In the genomic region with DNA sequence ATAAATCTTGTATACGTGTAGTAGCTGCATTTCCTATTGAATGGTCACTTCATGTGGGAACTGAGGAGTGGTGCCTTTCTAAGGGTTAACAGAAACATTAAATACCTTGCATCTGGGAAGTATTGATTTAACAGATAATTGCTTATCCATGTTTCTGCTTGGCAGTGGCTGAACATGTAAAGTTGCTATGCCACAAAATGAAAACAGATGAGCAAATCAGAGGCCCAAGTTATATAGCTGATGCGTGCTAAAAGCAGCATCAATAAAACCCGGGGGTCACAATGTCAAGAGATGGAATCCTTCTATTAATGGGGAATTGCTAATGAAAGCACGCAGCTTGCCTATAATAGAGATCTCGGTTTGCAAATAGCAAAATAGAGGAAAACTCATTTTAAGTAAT, we compare ENCODE assay signal across 20 mouse cellular contexts.
"Had no signal": no experiment of that assay in that cellular context is flagged by ENCODE, and none has a peak within 500 bp of the region (broad histone marks: within the 10 kb centered on the region; RNA-seq: fewer than 3 reads in every experiment).

No protein-coding gene starts in this region.

- H3K9ac ChIP-seq: limb, embryonic 12.5 days; liver, embryonic 13.5 days; midbrain, embryonic 13.5 days; neural tube, embryonic 13.5 days; stomach, embryonic 15.5 days had no signal

- H3K9me3 ChIP-seq: limb, embryonic 12.5 days; liver, embryonic 13.5 days; midbrain, embryonic 13.5 days; neural tube, embryonic 13.5 days; stomach, embryonic 15.5 days had no signal

- H3K27ac ChIP-seq: kidney, postnatal 0 days; layer of hippocampus, adult 2 months; limb, embryonic 12.5 days; liver, embryonic 13.5 days; midbrain, embryonic 13.5 days; neural tube, embryonic 13.5 days; stomach, embryonic 15.5 days had no signal

- H3K4me2 ChIP-seq: limb, embryonic 12.5 days; liver, embryonic 13.5 days; midbrain, embryonic 13.5 days; neural tube, embryonic 13.5 days; stomach, embryonic 15.5 days had no signal

- H3K36me3 ChIP-seq: limb, embryonic 12.5 days; liver, embryonic 13.5 days; midbrain, embryonic 13.5 days; neural tube, embryonic 13.5 days; stomach, embryonic 15.5 days had no signal

- DNase-seq: kidney, adult 2 months; kidney, postnatal 25 days; layer of hippocampus, adult 9-11 months; liver; liver, embryonic 13.5 days; lung, adult 2 months; lung, postnatal 14 days; lung, postnatal 4 days; retina, postnatal 1 day; right cerebral cortex, postnatal 25 days; spleen, adult 18-20 months; thymus, postnatal 36 days had no signal

- ATAC-seq: midbrain, embryonic 13.5 days; midbrain, embryonic 16.5 days had no signal

- H3K4me1 ChIP-seq: limb, embryonic 12.5 days; liver, embryonic 13.5 days; midbrain, embryonic 13.5 days; neural tube, embryonic 13.5 days; stomach, embryonic 15.5 days had no signal

- H3K27me3 ChIP-seq: limb, embryonic 12.5 days; liver, embryonic 13.5 days; midbrain, embryonic 13.5 days; neural tube, embryonic 13.5 days; stomach, embryonic 15.5 days had no signal

- H3K4me3 ChIP-seq: layer of hippocampus, adult 2 months; limb, embryonic 12.5 days; liver, embryonic 13.5 days; midbrain, embryonic 13.5 days; myocyte; neural tube, embryonic 13.5 days; stomach, embryonic 15.5 days had no signal
